Mouse (Mus musculus) stomach, postnatal 0 days (tissue): ENCODE measurements around the gene Dmrtc2.

Experiments used
- CTCF ChIP-seq: IDR thresholded peaks from 2 replicates; pipeline ENCODE4 v1.5.1; 2016; ENCODE audit warnings: antibody characterized with exemption, low read depth, mild to moderate bottlenecking, moderate library complexity
- EP300 ChIP-seq: optimal IDR thresholded peaks from 2 replicates; pipeline ENCODE3; 2016; ENCODE audit warnings: antibody characterized with exemption

GRCm38 (mm10) chr7:24845713-24846112 is 24.1 kb upstream of the Dmrtc2 start:
- TF ChIP-seq EP300, result no peak
- TF ChIP-seq CTCF, result peak; percentile 55
